Mouse (Mus musculus) thymus, postnatal 0 days (tissue): ENCODE results near the gene Gad1. TPM values are rescaled to one million over a fixed set of nuclear protein-coding genes. Genes with fewer than 3 reads are reported as not detected.

Experiments used
- DNase-seq: peaks from one replicate; pipeline ENCODE4 v3.0.0-alpha.2; 2015; ENCODE audit warnings: low spot score
- polyA plus RNA-seq: library from polyadenylated mRNA; unstranded; fragments of >200 nt; fragmentation: Nextera tagmentation; extraction: Ambion mirVana; gene quantifications from 2 replicates; pipeline ENCODE4 v1.2.1, GENCODE M21; 2015

The Gad1 gene
- polyA plus RNA-seq, 1 experiment from 2014 or later = 0.29 TPM

DNA sequence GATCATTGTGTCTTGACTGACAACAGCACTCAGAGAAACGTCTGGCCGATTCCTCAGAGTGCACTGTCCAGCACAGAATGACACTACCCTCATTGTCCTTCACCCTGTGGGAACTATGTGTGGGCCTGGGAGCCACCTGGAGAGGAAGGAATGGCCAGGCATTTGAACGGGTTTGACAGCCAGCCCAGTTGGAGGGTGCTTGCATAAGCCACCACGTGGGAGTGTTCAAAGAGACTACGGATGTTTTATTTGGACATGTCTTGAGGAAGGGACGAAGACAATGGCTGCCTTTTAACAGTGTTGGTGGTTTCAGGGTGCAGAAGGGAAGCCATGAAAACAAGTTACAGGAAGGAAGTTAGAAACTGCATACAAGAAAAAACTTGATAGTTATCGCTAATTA, 72.9 kb downstream of the Gad1 start:
- DNase-seq = no peak

DNA sequence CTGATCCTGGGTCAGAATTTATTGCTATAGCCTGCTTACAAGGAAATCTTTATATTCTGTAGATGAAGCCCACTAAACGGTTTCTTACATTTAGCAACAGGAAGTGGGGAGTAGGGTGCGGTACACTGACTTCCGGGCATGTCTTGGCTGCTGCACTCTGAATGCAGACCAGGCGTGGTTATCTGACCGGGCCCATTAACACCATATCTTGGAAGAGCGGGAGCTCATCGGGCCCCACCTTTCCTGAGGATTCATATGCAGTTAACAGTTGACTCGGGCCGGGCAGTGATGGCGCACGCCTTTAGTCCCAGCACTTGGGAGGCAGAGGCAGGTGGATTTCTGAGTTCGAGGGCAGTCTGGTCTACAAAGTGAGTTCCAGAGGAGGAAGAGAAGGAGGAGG, 75.5 kb downstream of the Gad1 start:
- no peak for DNase-seq

DNA sequence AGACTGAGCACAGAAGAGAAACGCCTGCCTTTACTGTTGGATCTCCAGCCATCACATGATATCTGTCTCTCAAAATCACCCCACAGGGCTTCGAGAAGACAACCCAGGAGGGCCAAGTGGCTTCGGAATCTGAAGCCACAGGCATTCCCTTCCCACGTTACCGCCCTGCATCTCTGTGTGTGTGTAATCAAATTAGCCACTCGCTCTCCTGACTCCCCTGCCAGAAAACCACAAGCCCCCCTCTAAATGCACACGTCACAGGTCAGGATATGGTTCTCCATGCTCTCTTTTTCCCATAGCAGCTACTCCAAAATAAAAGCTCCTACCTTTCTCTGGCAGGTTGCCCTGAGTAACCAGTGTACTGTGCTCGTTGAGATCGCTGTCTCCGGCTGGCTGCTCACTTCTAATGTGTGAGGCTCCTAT, 76.5 kb downstream of the Gad1 start:
- DNase-seq = peak; percentile 13

DNA sequence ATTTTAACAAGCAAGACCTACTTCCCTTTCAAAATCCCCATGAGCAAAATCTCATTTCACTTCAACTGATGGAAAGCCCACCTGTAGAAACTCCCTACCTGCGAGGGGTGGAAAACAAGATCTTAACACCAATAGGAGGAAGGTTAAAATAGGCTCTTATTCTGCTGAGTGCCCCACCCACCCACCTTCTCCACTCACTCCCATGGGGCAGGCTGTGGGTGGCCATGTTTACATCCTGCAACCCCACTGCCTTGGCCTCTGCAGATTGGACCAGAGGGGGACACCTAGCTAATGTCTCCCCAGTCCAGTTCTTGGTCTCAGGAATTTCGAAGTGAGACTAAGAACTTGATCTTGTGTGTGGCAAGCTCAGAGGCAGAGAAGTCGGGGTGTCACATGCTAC, 77.0 kb downstream of the Gad1 start:
- DNase-seq = no peak

DNA sequence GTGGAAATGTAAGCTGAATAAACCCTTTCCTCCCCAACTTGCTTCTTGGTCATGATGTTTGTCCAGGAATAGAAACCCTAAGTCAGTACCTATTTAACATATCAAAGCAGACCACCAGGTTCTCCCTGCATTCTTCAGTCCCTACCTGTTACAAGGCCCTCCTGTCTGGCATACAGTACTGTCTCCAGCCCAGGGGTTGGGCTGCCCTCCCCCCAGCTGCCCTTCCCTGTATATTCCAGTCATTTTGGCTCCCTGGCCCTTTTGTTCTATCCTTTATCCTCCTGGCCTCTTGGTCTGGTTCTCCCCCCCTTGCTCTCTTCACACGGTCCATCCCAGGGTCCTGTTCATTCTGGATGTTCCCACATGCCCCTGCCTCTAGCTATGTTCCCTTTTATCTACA, 78.4 kb downstream of the Gad1 start:
- DNase-seq = no peak

DNA sequence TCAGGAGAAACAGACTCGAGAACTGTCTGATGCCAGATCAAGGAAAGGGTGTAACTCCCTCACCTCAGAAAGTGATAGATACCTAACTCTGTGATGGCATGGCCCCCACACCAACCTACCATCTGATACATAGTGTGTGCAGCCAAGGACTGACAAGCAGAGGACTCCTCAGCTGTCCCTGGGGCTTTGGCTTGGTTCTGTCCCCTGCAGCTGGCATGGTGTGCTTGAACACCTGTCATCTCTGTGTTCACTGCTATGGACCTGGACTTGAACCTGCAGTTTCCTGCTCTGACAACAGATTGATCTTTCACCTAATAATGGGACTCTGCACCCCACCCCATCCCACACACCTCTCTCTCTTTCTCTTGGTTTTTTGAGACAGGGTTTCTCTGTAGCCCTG, 79.5 kb downstream of the Gad1 start:
- no peak for DNase-seq

DNA sequence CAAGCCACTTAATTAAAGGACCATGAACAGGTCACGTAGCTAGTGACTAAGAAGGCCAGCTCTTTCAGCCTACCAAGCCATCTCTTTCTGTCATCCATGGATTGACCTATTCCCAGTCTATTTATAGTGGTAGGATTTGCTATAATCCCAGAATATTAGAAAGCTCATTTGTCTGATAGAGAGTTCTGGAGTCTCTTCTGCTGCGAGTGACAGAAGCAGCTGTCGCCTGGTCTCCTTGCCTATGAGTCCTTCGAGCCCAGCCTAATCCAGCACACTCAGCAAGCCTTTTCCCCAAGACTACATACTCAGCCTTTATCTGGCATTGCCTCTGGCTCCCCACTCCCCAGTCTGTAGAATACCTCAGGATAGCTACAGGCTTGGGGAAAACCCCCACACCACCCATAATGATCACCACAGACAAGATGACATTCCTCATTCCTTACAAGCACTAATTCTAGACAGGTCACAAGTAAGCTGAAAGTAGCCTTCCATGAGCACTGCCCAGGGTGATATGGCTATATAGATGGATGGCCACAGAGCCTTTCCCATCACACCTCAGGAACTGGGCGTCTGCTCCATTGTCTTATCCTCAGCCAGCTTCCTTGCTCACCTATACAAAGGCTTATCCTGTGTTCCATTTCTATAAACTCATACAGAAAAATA, 81.3 kb downstream of the Gad1 start:
- no peak for DNase-seq

DNA sequence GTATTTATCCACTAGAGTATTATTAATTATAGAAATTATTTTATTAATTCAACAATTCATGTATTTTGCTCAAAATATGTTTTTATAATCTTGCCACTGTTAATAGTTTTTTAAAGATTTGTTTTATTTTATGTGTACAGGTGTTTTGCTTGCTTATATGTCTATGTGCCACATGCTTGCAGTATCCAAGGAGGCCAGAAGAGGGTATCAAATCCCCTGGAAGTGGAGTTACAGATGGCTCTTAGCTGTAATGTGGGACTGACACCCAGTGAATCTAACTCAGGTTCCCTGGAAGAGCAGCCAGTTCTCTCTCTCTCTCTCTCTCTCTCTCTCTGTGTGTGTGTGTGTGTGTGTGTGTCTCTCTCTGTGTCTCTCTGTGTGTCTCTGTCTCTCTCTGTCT, 88.1 kb downstream of the Gad1 start:
- peak; percentile 16 for DNase-seq

DNA sequence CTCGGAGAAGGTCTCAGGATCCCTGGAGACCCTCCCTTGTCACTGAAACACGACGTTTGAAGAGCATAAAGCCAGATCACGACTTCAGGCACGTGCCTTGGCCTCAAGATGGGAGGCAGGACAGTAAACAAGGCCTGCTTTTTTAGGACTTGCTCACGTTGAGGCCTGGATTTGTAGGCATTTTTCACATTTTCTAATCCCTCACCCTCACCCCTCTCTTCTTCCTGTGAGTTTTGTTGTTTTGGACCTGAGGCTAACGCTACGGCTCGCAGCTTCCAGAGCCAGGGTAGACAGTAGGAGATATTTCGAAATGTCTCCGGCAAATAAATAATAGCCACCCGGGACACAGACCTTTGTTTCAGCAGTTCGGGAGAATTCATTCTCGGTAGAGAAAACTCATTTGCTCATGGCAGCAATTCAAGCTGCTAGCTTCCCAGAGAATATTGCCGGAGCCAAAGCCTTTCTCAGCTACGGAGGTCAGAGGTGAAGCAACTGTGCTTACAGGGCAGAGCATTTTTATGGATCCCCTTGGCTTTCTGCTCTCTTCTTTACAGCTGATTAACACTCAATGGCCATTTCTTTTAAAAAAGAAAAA, 90.2 kb downstream of the Gad1 start:
- DNase-seq = no peak

DNA sequence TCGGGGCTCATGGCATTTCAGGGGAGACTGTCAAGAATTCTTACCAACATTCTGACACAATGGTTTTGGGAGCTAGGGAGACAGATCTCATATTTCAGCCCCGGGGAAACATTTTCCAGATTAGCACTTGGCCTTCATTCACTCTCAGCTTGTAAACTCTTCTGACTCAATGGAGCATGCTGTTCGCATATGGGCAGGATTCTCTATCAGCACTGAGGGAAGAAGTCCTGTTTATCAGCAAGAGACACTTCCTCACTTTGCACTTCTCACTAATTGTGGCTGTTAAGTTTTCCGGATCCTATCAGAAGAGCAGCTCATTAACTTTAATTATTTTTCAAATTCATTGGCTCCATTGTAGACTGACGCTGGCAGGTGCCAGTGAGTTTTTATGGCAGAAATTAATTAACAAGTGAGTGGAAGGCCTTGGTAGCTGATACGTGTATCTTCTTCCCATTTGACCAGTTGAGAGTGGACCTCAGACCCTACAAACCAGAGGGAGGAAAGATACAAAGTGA, 92.5 kb downstream of the Gad1 start:
- DNase-seq = no peak

DNA sequence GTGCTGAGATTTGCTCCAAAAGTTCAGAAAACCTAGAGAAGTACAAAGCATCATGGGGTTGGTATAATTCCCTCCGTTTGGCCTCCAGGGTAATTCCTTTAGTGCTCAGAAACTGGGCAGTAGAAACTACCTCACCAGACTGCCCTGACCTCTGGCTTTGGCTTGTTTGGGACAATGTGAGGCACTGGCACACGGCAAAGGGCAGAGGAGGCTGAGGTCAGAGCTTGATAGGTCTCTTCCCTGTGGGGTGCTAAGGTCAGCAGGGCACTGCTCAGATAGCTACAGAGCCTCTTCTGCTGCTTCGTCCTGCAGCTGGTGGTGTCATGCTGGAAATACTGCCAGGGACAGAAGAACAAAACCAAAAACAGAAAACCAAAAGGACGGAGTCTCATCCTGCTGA, 94.8 kb downstream of the Gad1 start:
- DNase-seq = no peak

DNA sequence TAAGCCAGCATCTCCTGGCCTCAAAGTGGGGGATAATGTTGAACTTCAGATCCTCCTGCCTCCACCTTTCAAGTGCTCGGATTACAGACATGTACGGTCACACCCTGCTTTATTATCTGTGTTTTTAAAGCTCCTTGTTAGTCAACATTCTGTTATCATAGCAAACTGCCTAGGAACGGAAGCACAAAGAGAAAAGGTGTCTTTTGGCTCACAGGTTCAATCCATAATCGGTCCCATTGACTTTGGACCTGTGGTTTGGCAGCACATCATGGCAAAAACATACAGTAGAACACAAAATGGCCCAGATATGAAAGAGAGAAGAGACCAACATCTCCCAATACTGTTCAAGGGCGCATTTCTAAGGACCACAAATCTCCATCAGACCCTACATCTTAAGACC, 95.4 kb downstream of the Gad1 start:
- DNase-seq = no peak

DNA sequence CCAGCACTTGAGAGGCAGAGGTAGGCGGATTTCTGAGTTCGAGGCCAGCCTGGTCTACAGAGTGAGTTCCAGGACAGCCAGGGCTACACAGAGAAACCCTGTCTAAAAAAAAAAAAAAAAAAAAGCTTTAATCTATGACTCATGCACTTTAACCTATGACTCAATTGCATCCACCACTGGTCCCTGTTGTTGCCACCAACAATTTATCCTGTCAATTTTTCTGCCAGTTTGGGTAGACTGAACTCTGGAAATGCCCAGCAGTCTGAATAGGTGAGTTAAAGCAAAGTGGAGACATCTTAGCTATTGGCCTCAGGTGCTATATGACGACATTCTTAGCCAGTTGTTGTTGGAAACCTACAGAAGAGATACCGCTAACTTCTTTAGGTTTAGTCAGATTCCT, 96.6 kb downstream of the Gad1 start:
- DNase-seq = no peak

Other genes with a start within 250 kb of the Gad1 start
- not detected in 2 replicates for gene Sp5, start 78.1 kb upstream of the Gad1 start, polyA plus RNA-seq
- 0.27 and 0.31 TPM in 2 replicates for gene Erich2, start 44.3 kb upstream of the Gad1 start, polyA plus RNA-seq
- 119 and 121 TPM in 2 replicates for gene Gorasp2, start 108.5 kb downstream of the Gad1 start, polyA plus RNA-seq
- 3.0 and 3.6 TPM in 2 replicates for gene Gm26558, start 109.0 kb downstream of the Gad1 start, polyA plus RNA-seq